Mouse (Mus musculus): ENCODE data around the gene Gli3.

GRCm38 (mm10) chr13:15474393-15474792, 11.4 kb downstream of the Gli3 start:
- TF ChIP-seq POLR2A (IDR thresholded peaks at IDR 0.05; ENCODE audit: borderline replicate concordance, control insufficient read depth, low read depth, low read length) (no peak), CTCF (IDR thresholded peaks at IDR 0.05; ENCODE audit: control insufficient read depth, insufficient read depth, low read length) (no peak)
